Mouse (Mus musculus) kidney, embryonic 14.5 days (tissue): ENCODE measurements around the gene Elavl3. TPM values are rescaled to one million over a fixed set of nuclear protein-coding genes. Genes with fewer than 3 reads are reported as not detected.
A peak's percentile ranks its signal among the peaks of the same experiment; 100 is the strongest.

Experiments used
- ATAC-seq: fragments of 200-750 bp; cut with Nextera tagmentation; 2 replicates; pipeline ENCODE4 v1.8.0; 2017; ENCODE audit warnings: moderate number of reproducible peaks, mild to moderate bottlenecking, moderate TSS enrichment, moderate library complexity; ENCODE audit not compliant: low FRiP score, low TSS enrichment
- H3K27ac ChIP-seq: fragments of 300-500 bp; sonication (generic); 2 replicates; pipeline ENCODE4 v1.5.1; 2014; ENCODE audit warnings: low read depth, mild to moderate bottlenecking, low read length, moderate library complexity, mixed read lengths
- H3K27me3 ChIP-seq: fragments of 300-500 bp; sonication (generic); 2 replicates; pipeline ENCODE4 v1.6.1; 2014; ENCODE audit warnings: mild to moderate bottlenecking, low read length; ENCODE audit not compliant: control insufficient read depth, insufficient read depth
- H3K36me3 ChIP-seq: fragments of 300-500 bp; sonication (generic); 2 replicates; pipeline ENCODE4 v1.6.1; 2014; ENCODE audit warnings: low read length, mixed read lengths; ENCODE audit not compliant: control insufficient read depth, insufficient read depth
- H3K4me1 ChIP-seq: fragments of 300-500 bp; sonication (generic); 2 replicates; pipeline ENCODE4 v1.6.1; 2014; ENCODE audit warnings: low read length, mixed read lengths; ENCODE audit not compliant: control insufficient read depth, insufficient read depth
- H3K4me2 ChIP-seq: fragments of 300-500 bp; sonication (generic); replicated peaks from 2 replicates; pipeline ENCODE4 v1.6.1; 2014; ENCODE audit warnings: low read depth, mild to moderate bottlenecking, low read length
- H3K4me3 ChIP-seq: fragments of 300-500 bp; sonication (generic); 2 replicates; pipeline ENCODE4 v1.5.1; 2014; ENCODE audit warnings: mild to moderate bottlenecking, low read length
- H3K9ac ChIP-seq: fragments of 300-500 bp; sonication (generic); 2 replicates; pipeline ENCODE4 v1.6.1; 2014; ENCODE audit warnings: low read depth, mild to moderate bottlenecking, low read length, moderate library complexity
- H3K9me3 ChIP-seq: fragments of 300-500 bp; sonication (generic); 2 replicates; pipeline ENCODE4 v1.6.1; 2016; ENCODE audit warnings: low read length; ENCODE audit not compliant: control insufficient read depth
- WGBS: fragments of 180-500 bp; shearing (Covaris S2); extraction: QIAGEN DNeasy Blood & Tissue Kit; methylation state at CpG from one replicate; pipeline ENCODE4 v1.1.7; 2014; 5-methylcytosine and 5-hydroxymethylcytosine counted together
- polyA plus RNA-seq: library from polyadenylated mRNA; unstranded; fragments of >200 nt; fragmentation: Nextera tagmentation; extraction: Ambion mirVana; gene quantifications from 2 replicates; pipeline ENCODE4 v1.2.1, GENCODE M21; 2014

Elavl3 gene
- polyA plus RNA-seq, 1 experiment from 2014 or later = 0.12 TPM

DNA sequence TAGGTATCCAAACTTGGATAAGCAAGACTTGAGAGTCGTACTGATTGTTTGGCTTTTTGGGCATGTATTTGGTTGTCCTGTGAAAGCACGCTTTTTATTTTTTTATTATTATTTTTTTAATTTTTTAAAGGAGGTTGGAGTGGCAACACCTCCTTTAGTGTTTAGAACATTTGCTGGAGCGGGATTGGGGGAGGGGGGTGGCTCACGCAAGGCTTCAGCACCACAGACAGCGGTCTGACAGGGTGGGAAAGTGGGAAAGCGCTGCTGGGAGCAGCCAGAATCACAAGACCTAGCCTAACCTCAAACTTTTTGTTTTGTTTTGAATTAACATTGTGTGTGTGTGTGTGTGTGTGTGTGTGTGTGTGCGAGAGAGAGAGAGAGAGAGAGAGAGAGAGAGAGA is 1.8 kb upstream of the Elavl3 start:
- peaks cover 20% of the 10 kb centered on the region for H3K4me1 ChIP-seq
- H3K9me3 ChIP-seq = no peaks in the 10 kb centered on the region
- peaks cover 13% of the 10 kb centered on the region for H3K36me3 ChIP-seq
- no peak overlapping the region for H3K27ac ChIP-seq
- no peak overlapping the region for H3K4me3 ChIP-seq
- no peak overlapping the region for H3K9ac ChIP-seq
- H3K4me2 ChIP-seq = no peak overlapping the region
- H3K27me3 ChIP-seq = peaks cover 49% of the 10 kb centered on the region
- no peak for ATAC-seq
- WGBS = 31% methylated on average over 7 of the region's 7 CpGs

DNA sequence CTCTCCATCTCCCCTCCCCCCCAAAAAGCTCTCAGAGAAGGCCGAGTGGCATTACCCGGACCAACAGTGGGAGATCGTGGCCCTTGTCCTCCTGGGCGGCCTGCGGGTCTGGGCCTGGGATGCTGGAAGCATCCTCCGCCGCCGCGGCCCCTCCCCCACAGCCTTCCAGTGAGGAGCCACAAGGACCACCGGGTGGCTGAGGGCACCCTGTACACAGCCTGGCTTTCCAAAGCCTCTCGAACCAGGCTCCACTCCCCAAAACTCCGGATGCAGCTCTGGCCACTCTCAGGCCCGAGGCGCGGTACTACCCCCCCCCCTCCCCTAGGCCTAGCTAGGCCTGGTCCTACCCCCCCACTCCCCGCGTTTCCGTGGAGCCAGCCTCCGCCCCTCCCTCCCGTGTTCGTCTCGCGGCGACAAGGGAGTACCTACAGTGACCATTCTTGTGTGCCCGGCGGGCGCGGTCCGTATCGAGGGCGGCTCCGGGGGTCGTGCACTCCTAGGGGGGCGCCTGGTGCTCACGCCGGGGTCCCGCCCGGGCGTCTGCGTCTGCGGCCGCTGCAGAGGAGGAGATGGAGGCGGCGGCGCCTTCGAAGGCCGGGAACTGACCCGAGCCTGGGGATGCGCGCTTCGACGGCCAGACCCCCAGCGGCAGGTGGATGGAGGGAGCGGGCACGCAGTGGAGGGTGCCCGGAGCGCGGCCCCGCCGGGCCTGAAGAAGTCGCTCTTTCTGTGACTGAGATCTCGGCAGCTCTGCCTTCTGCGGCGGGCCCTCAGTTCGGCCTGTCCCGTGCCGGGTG is 464 bp downstream of the Elavl3 start:
- H3K36me3 ChIP-seq = no peaks in the 10 kb centered on the region
- H3K27me3 ChIP-seq = peaks cover 49% of the 10 kb centered on the region
- H3K27ac ChIP-seq = no peak overlapping the region
- ATAC-seq = peak; percentile 11; the same call in 1 of the 2 replicates
- H3K9ac ChIP-seq = no peak overlapping the region; the same call in 1 of the 2 replicates
- 0% methylated on average over 49 of the region's 67 CpGs for WGBS
- H3K4me3 ChIP-seq = peak overlapping the region; percentile 34
- H3K4me2 ChIP-seq = peak overlapping the region; percentile 74
- H3K4me1 ChIP-seq = peaks cover 20% of the 10 kb centered on the region
- H3K9me3 ChIP-seq = no peaks in the 10 kb centered on the region

DNA sequence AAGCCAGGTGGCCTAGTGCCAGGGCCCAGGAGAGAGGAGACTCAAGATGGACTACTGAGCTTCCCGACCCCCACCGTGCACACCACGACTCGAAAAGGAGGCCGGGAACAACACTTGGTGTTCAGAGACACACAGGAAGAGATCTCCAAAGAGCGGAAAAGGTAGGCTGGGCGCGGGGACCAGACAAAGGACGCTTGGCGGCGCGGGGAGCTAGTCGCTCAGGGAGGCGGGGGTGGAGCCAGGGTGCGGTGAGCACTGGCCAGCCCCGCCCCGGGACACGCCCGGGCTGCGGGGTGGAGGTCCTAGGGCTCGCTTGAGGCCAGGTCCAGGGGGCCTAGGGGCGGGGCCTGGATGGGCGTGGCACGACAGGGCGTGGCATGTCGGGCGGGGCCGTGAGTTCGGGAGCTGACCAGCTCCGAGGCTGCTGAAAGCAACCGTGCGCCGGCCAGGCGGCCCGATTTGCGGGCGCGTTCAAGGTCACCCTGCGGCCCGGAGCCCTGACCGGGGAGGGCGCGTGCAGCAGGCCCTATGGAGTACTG is 1.4 kb downstream of the Elavl3 start:
- ATAC-seq = peak; percentile 74
- 2% methylated on average over 32 of the region's 43 CpGs for WGBS
- Histone ChIP-seq H3K9ac (no peak overlapping the region), H3K27me3 (peaks cover 49% of the 10 kb centered on the region), H3K4me1 (peaks cover 20% of the 10 kb centered on the region), H3K4me3 (peak overlapping the region; percentile 34), H3K36me3 (no peaks in the 10 kb centered on the region), H3K27ac (no peak overlapping the region), H3K4me2 (peak overlapping the region; percentile 74), H3K9me3 (no peaks in the 10 kb centered on the region)

DNA sequence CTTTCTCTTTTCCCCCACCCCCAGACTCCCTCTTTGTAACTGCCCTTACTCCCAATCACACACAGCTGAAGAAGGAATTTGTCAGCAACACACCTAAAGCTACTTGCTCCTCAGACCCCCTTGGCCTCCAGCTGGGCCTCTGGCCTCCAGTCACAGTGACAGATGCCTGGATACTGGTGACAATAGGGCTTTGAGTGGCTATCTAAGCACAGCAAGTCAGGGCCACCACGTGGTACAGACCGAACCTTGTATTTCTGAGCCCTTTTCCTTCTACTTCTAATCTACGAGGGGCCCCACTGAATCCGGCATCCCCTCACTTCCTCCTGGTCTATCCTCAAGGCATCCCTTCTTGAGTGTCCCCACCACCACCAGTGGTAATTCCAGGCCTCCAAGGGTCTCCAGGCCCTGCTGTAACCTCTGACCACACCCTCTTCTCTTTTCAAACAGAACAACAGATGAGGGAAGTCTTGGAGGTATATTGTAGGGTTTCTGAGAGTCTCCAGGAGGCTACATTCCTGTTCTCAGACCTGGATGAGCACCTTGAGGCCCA is 2.0 kb downstream of the Elavl3 start:
- ATAC-seq = 0 out of 2 replicates have a peak, but pooled peaks have one; percentile 7
- Histone ChIP-seq H3K27me3 (peaks cover 49% of the 10 kb centered on the region), H3K4me3 (no peak overlapping the region), H3K9me3 (no peaks in the 10 kb centered on the region), H3K4me1 (peaks cover 19% of the 10 kb centered on the region), H3K36me3 (no peaks in the 10 kb centered on the region), H3K27ac (no peak overlapping the region), H3K9ac (no peak overlapping the region), H3K4me2 (no peak overlapping the region)
- WGBS = 58% methylated on average over 4 of the region's 4 CpGs

DNA sequence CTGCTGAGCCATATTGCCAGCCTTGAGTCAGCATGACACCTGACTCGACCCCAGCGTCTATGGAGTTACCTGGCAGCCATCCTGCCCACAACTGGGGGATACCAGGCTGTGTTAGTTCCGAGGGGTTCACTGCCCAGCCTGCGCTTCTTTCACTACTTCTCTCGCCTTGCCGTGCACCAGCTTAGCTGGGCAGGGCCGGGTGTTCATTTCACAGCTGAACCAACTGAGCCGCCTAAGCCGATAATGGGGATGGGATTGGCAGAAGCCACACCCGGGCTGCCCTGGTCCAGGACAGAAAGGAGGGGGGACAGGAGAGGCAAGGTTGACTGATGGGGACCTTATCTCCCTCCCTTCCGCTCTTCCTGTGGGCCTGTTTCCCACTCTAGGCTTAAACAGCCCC is 2.5 kb downstream of the Elavl3 start:
- H3K4me2 ChIP-seq = no peak overlapping the region
- no peaks in the 10 kb centered on the region for H3K36me3 ChIP-seq
- H3K27ac ChIP-seq = no peak overlapping the region
- peaks cover 45% of the 10 kb centered on the region for H3K27me3 ChIP-seq
- no peak for ATAC-seq
- peaks cover 14% of the 10 kb centered on the region for H3K4me1 ChIP-seq
- H3K9me3 ChIP-seq = no peaks in the 10 kb centered on the region
- no peak overlapping the region for H3K4me3 ChIP-seq
- WGBS = 78% methylated on average over 11 of the region's 11 CpGs
- no peak overlapping the region for H3K9ac ChIP-seq

DNA sequence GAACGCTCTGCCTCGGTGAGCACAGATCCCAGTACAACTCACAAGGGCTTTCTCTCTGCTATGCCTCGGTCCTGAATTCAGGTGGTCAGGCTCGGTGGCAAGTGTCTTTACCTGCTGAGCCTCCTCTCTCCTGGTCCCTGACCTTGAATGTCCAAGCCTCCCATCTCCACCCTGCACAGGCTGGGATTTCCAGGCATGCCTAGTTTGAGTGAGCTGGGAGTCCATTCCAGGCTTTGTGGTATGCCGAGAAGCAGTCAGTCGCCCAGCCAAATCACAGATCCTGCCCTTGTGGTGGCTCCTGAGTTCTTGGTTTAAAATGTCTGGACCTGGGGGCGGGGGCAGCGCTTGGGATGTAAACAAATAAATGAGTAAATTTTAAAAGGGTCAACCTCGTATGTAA is 4.5 kb downstream of the Elavl3 start:
- no peak for ATAC-seq
- H3K27me3 ChIP-seq = peaks cover 32% of the 10 kb centered on the region
- no peaks in the 10 kb centered on the region for H3K36me3 ChIP-seq
- no peak overlapping the region for H3K9ac ChIP-seq
- no peaks in the 10 kb centered on the region for H3K9me3 ChIP-seq
- peaks cover 13% of the 10 kb centered on the region; the same call in 1 of the 2 replicates for H3K4me1 ChIP-seq
- WGBS = 56% methylated on average over 9 of the region's 9 CpGs
- no peak overlapping the region for H3K27ac ChIP-seq
- H3K4me2 ChIP-seq = no peak overlapping the region
- H3K4me3 ChIP-seq = no peak overlapping the region

DNA sequence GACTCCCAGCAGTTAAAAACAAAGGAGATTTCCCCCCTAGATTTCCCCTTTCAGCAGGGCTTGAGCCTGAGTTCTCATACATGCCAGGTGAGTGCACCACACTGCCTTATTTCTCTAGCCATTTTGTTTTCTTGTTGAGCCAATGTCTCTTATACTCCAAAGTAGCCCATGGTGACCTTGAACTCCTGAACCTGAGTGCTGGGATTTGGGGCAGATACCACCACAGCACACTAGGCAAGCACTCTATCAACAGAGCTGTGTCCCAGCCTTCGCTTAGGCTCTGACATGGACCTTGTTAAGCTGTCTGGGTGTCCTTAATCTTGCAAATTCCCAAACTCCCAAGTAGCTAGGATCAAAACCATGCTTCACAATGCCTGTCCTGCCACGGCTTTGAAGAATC is 10.0 kb downstream of the Elavl3 start:
- no peaks in the 10 kb centered on the region for H3K36me3 ChIP-seq
- no peak overlapping the region for H3K9ac ChIP-seq
- H3K4me2 ChIP-seq = no peak overlapping the region
- no peaks in the 10 kb centered on the region for H3K27me3 ChIP-seq
- no peaks in the 10 kb centered on the region for H3K4me1 ChIP-seq
- no peaks in the 10 kb centered on the region for H3K9me3 ChIP-seq
- 55% methylated on average over 2 of the region's 2 CpGs for WGBS
- no peak overlapping the region for H3K27ac ChIP-seq
- no peak for ATAC-seq
- H3K4me3 ChIP-seq = no peak overlapping the region

DNA sequence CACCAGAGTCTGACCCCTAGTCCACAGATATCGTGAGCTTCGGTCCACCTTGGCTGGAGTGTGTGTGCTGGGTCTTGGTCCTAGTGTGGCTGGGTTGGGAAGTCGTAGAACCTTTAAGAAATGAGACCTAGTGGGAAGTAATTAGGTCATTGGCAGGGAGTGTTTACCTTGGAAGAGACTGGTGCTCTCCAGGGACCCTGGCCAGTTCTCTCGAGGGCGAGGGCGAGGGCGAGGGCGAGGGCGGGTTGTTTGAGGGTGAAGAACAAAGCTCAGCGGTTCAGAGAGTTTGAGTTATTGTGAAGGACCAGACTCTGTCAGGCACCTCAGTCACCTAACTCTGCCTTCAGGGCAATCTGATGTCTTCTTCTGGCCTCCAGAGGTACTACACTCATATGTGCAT is 14.0 kb downstream of the Elavl3 start:
- Histone ChIP-seq H3K27ac (no peak overlapping the region), H3K4me2 (no peak overlapping the region), H3K9ac (no peak overlapping the region), H3K4me1 (no peaks in the 10 kb centered on the region), H3K4me3 (no peak overlapping the region), H3K27me3 (no peaks in the 10 kb centered on the region), H3K9me3 (no peaks in the 10 kb centered on the region), H3K36me3 (no peaks in the 10 kb centered on the region)
- WGBS = 66% methylated on average over 10 of the region's 10 CpGs
- ATAC-seq = no peak
